Mouse (Mus musculus): ENCODE data around the gene Mindy4. TPM values are rescaled to one million over a fixed set of nuclear protein-coding genes. Genes with fewer than 3 reads are reported as not detected.

Mindy4 gene
- total RNA-seq, 1 experiment: 3.0 TPM

DNA sequence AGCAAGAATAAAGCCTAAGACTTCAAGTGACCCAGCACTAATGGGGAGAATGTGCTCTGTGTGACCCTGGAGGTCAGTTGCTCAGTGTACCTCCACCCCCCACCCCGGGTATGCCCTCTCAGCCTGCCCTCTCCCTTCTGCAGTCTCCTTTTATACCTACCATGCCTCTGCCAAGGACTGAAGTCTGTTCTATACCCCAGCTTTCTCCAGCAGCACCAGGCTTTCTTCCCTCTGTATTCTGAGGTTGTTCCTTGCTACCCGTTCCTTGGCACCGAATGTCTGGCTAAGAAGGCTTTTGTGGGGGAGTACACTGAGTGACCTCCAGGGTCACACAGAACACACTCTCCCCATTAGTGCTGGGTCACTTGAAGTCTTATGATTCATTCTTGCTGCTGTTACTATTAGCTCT, 29.2 kb upstream of the Mindy4 start:
- no peaks in the 10 kb centered on the region for H3K9me3 ChIP-seq (ENCODE audit: control insufficient read depth, insufficient read depth, low read depth, low read length)
- no peaks in the 10 kb centered on the region for H3K36me3 ChIP-seq (ENCODE audit: control insufficient read depth, insufficient read depth, low read length, poor library complexity, severe bottlenecking)
- H3K9ac ChIP-seq (ENCODE audit: insufficient read depth, low read depth, low read length, poor library complexity, severe bottlenecking): no peak overlapping the region
- no peak for DNase-seq (ENCODE audit: low read depth, low spot score)
- no peak for TF ChIP-seq ZC3H11A (IDR thresholded peaks at IDR 0.05; ENCODE audit: borderline replicate concordance, low read depth, low read length)
- TF ChIP-seq MAFK (IDR thresholded peaks at IDR 0.05; ENCODE audit: insufficient read depth, low read depth, low read length): no peak
- no peak for TF ChIP-seq HCFC1 (IDR thresholded peaks at IDR 0.05; ENCODE audit: borderline replicate concordance, insufficient read depth, low read length)
- TF ChIP-seq ZNF384 (IDR thresholded peaks at IDR 0.05; ENCODE audit: low read depth, low read length): no peak
- no peak for TF ChIP-seq CHD2 (IDR thresholded peaks at IDR 0.05; ENCODE audit: low read depth, low read length)
- in situ Hi-C loops (cut with MboI; ENCODE audit: low sequenced_read_pairs in 2 of 2, unreplicated experiment in 2 of 2): no loop called here
- H3K4me3 ChIP-seq (ENCODE audit: insufficient read depth in 1 of 2, low read depth in 1 of 2, low read length in 2 of 2, poor library complexity in 1 of 2, severe bottlenecking in 1 of 2): no peak overlapping the region
- no peak overlapping the region for H3K27ac ChIP-seq (ENCODE audit: insufficient read depth, low read depth, low read length, poor library complexity, severe bottlenecking)
- H3K4me1 ChIP-seq (ENCODE audit: control insufficient read depth in 2 of 2, insufficient read depth in 2 of 2, low read length in 2 of 2, poor library complexity in 1 of 2): 0 out of 4 replicates have a peak, but pooled peaks cover 0 to 3% of the 10 kb centered on the region in 2 experiments

- 0 out of 4 replicates have a peak, but pooled peaks cover 0 to 3% of the 10 kb centered on the region in 2 experiments for H3K4me1 ChIP-seq (ENCODE audit: control insufficient read depth in 2 of 2, insufficient read depth in 2 of 2, low read length in 2 of 2, poor library complexity in 1 of 2)
- no peaks in the 10 kb centered on the region for H3K36me3 ChIP-seq (ENCODE audit: control insufficient read depth, insufficient read depth, low read length, poor library complexity, severe bottlenecking)
- no peak within 1 kb of the TSS for H3K4me3 ChIP-seq (ENCODE audit: insufficient read depth in 1 of 2, low read depth in 1 of 2, low read length in 2 of 2, poor library complexity in 1 of 2, severe bottlenecking in 1 of 2)
- H3K9ac ChIP-seq (ENCODE audit: insufficient read depth, low read depth, low read length, poor library complexity, severe bottlenecking): no peak within 1 kb of the TSS
- no peak for TF ChIP-seq ZC3H11A (IDR thresholded peaks at IDR 0.05; ENCODE audit: borderline replicate concordance, low read depth, low read length)
- TF ChIP-seq MAFK (IDR thresholded peaks at IDR 0.05; ENCODE audit: insufficient read depth, low read depth, low read length): no peak
- TF ChIP-seq ZNF384 (IDR thresholded peaks at IDR 0.05; ENCODE audit: low read depth, low read length): no peak
- no peak for TF ChIP-seq HCFC1 (IDR thresholded peaks at IDR 0.05; ENCODE audit: borderline replicate concordance, insufficient read depth, low read length)
- TF ChIP-seq CHD2 (IDR thresholded peaks at IDR 0.05; ENCODE audit: low read depth, low read length): no peak
- in situ Hi-C loops (cut with MboI; ENCODE audit: low sequenced_read_pairs in 2 of 2, unreplicated experiment in 2 of 2): no loop called here
- no peaks in the 10 kb centered on the region for H3K9me3 ChIP-seq (ENCODE audit: control insufficient read depth, insufficient read depth, low read depth, low read length)
- no peak within 1 kb of the TSS for H3K27ac ChIP-seq (ENCODE audit: insufficient read depth, low read depth, low read length, poor library complexity, severe bottlenecking)
- DNase-seq (ENCODE audit: low read depth, low spot score): no peak
Measured at GRCm38 (mm10) chr6:55174741-55175181, 28.4 kb upstream of the Mindy4 start, which contains the start of gene Inmt. Gene Inmt, minus strand, starts transcription at chr6:55175043.

GRCm38 (mm10) chr6:55175456-55175855, 27.7 kb upstream of the Mindy4 start:
- no peak overlapping the region for H3K9ac ChIP-seq (ENCODE audit: insufficient read depth, low read depth, low read length, poor library complexity, severe bottlenecking)
- no peak overlapping the region for H3K27ac ChIP-seq (ENCODE audit: insufficient read depth, low read depth, low read length, poor library complexity, severe bottlenecking)
- H3K36me3 ChIP-seq (ENCODE audit: control insufficient read depth, insufficient read depth, low read length, poor library complexity, severe bottlenecking): no peaks in the 10 kb centered on the region
- TF ChIP-seq ZNF384 (IDR thresholded peaks at IDR 0.05; ENCODE audit: low read depth, low read length): no peak
- no peak overlapping the region for H3K4me3 ChIP-seq (ENCODE audit: insufficient read depth in 1 of 2, low read depth in 1 of 2, low read length in 2 of 2, poor library complexity in 1 of 2, severe bottlenecking in 1 of 2)
- in situ Hi-C loops (cut with MboI; ENCODE audit: low sequenced_read_pairs in 2 of 2, unreplicated experiment in 2 of 2): no loop called here
- DNase-seq (ENCODE audit: low read depth, low spot score): no peak
- H3K9me3 ChIP-seq (ENCODE audit: control insufficient read depth, insufficient read depth, low read depth, low read length): no peaks in the 10 kb centered on the region
- H3K4me1 ChIP-seq (ENCODE audit: control insufficient read depth in 2 of 2, insufficient read depth in 2 of 2, low read length in 2 of 2, poor library complexity in 1 of 2): no peaks in the 10 kb centered on the region

GRCm38 (mm10) chr6:55175892-55176291, 27.3 kb upstream of the Mindy4 start:
- in situ Hi-C loops (cut with MboI; ENCODE audit: low sequenced_read_pairs in 2 of 2, unreplicated experiment in 2 of 2): no loop called here
- Histone ChIP-seq H3K27ac (ENCODE audit: insufficient read depth, low read depth, low read length, poor library complexity, severe bottlenecking) (no peak overlapping the region), H3K4me1 (ENCODE audit: control insufficient read depth in 2 of 2, insufficient read depth in 2 of 2, low read length in 2 of 2, poor library complexity in 1 of 2) (no peaks in the 10 kb centered on the region), H3K36me3 (ENCODE audit: control insufficient read depth, insufficient read depth, low read length, poor library complexity, severe bottlenecking) (no peaks in the 10 kb centered on the region), H3K4me3 (ENCODE audit: insufficient read depth in 1 of 2, low read depth in 1 of 2, low read length in 2 of 2, poor library complexity in 1 of 2, severe bottlenecking in 1 of 2) (no peak overlapping the region), H3K9ac (ENCODE audit: insufficient read depth, low read depth, low read length, poor library complexity, severe bottlenecking) (no peak overlapping the region), H3K9me3 (ENCODE audit: control insufficient read depth, insufficient read depth, low read depth, low read length) (no peaks in the 10 kb centered on the region)
- no peak for DNase-seq (ENCODE audit: low read depth, low spot score)
- TF ChIP-seq CHD2 (IDR thresholded peaks at IDR 0.05; ENCODE audit: low read depth, low read length) (no peak), HCFC1 (IDR thresholded peaks at IDR 0.05; ENCODE audit: borderline replicate concordance, insufficient read depth, low read length) (no peak), ZC3H11A (IDR thresholded peaks at IDR 0.05; ENCODE audit: borderline replicate concordance, low read depth, low read length) (no peak), MAFK (IDR thresholded peaks at IDR 0.05; ENCODE audit: insufficient read depth, low read depth, low read length) (no peak), ZNF384 (IDR thresholded peaks at IDR 0.05; ENCODE audit: low read depth, low read length) (no peak)
